In genomic region chr5:45336801-45337200, GRCm38 (mm10) we compare ENCODE assay signal across 25 mouse cellular contexts.
"Had no signal": no experiment of that assay in that cellular context is flagged by ENCODE, and none has a peak within 500 bp of the region (broad histone marks: within the 10 kb centered on the region; RNA-seq: fewer than 3 reads in every experiment).

No protein-coding gene starts in this region.

- H3K36me3 ChIP-seq: embryonic facial prominence, embryonic 10.5 days; embryonic facial prominence, embryonic 12.5 days; embryonic facial prominence, embryonic 13.5 days; embryonic facial prominence, embryonic 15.5 days; forebrain, embryonic 10.5 days; forebrain, embryonic 12.5 days; forebrain, embryonic 15.5 days; heart, embryonic 10.5 days had no signal

- H3K27ac ChIP-seq: embryonic facial prominence, embryonic 10.5 days; embryonic facial prominence, embryonic 12.5 days; embryonic facial prominence, embryonic 13.5 days; embryonic facial prominence, embryonic 15.5 days; forebrain, embryonic 10.5 days; forebrain, embryonic 12.5 days; forebrain, embryonic 13.5 days; forebrain, embryonic 15.5 days; gastrocnemius, adult 2 months; heart, adult 2 months; heart, embryonic 10.5 days had no signal

- H3K4me2 ChIP-seq: embryonic facial prominence, embryonic 12.5 days; embryonic facial prominence, embryonic 13.5 days; embryonic facial prominence, embryonic 15.5 days; forebrain, embryonic 12.5 days; forebrain, embryonic 13.5 days; forebrain, embryonic 15.5 days had no signal

- H3K4me1 ChIP-seq: embryonic facial prominence, embryonic 10.5 days; embryonic facial prominence, embryonic 12.5 days; embryonic facial prominence, embryonic 13.5 days; embryonic facial prominence, embryonic 15.5 days; forebrain, embryonic 10.5 days; forebrain, embryonic 12.5 days; forebrain, embryonic 13.5 days; forebrain, embryonic 15.5 days; heart, embryonic 10.5 days had no signal

- DNase-seq: cerebellum, adult 9-10 months; cerebellum, adult 9-11 months; cerebellum, postnatal 10 days; cerebellum, postnatal 14 days; cerebellum, postnatal 25 days; cerebellum, postnatal 36 days; forebrain, postnatal 0 days; gastrocnemius, adult 2 months; gastrocnemius, postnatal 10 days; gastrocnemius, postnatal 14 days; gastrocnemius, postnatal 25 days; gastrocnemius, postnatal 36 days; heart, adult 11 months; heart, adult 18-20 months; heart, adult 2 months had no signal

- H3K9ac ChIP-seq: embryonic facial prominence, embryonic 12.5 days; embryonic facial prominence, embryonic 13.5 days; embryonic facial prominence, embryonic 15.5 days; forebrain, embryonic 12.5 days; forebrain, embryonic 13.5 days; forebrain, embryonic 15.5 days; forebrain, postnatal 0 days had no signal

- H3K9me3 ChIP-seq: embryonic facial prominence, embryonic 10.5 days; embryonic facial prominence, embryonic 12.5 days; embryonic facial prominence, embryonic 13.5 days; embryonic facial prominence, embryonic 15.5 days; forebrain, embryonic 10.5 days; forebrain, embryonic 12.5 days; forebrain, embryonic 13.5 days; forebrain, embryonic 15.5 days; heart, embryonic 10.5 days had no signal

- H3K4me3 ChIP-seq: embryonic facial prominence, embryonic 10.5 days; embryonic facial prominence, embryonic 12.5 days; embryonic facial prominence, embryonic 13.5 days; embryonic facial prominence, embryonic 15.5 days; erythroblast, embryonic 14.5 days; forebrain, embryonic 10.5 days; forebrain, embryonic 12.5 days; forebrain, embryonic 13.5 days; forebrain, embryonic 15.5 days; gastrocnemius, adult 2 months; heart, adult 2 months; heart, embryonic 10.5 days had no signal

- H3K27me3 ChIP-seq: embryonic facial prominence, embryonic 12.5 days; embryonic facial prominence, embryonic 13.5 days; embryonic facial prominence, embryonic 15.5 days; forebrain, embryonic 12.5 days; forebrain, embryonic 13.5 days; forebrain, embryonic 15.5 days had no signal
